Mouse (Mus musculus) ZHBTc4 (cell line): ENCODE measurements around the gene Glg1.
A peak's percentile ranks its signal among the peaks of the same experiment; 100 is the strongest.

ENCODE experiments used
- DNase-seq: peaks from one replicate; pipeline ENCODE4 v3.0.0-alpha.2; 2011; ENCODE audit warnings: low read depth, low spot score

Glg1 gene

GRCm38 (mm10) chr8:111145460-111146012 is 113.5 kb downstream of the Glg1 start:
- DNase-seq = peak; percentile 96

DNA sequence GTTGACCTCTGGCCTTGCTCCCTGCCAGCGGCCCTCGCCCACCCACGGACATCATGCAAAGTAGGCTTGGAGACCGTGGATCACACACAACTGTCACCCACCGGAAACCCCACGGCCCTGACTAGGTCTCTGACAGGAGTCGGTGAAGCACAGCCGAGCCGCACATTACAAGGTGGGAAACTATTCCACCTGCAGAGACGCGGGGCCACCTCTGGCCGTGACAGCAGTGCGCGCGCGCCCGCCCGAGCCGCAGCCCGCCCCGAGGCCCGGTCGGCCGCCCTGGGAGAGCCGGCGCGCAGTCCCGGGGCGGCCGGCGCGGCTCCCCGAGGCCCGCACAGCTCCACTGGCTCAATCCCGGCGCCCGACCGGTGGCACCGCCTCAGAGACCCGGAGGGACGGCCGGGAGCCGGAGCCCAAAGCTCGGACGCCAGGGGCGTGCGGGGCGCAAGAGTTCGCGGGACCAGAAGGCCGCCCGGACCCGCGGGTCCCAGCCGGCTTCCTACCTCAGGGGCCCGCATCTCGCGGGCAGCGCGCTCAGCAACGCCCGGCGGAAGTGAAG is 114.0 kb downstream of the Glg1 start:
- peak; percentile 32 for DNase-seq

- no peak for DNase-seq
Observed at GRCm38 (mm10) chr8:111142521-111142920, 116.5 kb downstream of the Glg1 start.

- DNase-seq = no peak
Observed at GRCm38 (mm10) chr8:111130756-111131155, 128.3 kb downstream of the Glg1 start.

GRCm38 (mm10) chr8:111119481-111119880 is 139.5 kb downstream of the Glg1 start:
- DNase-seq = no peak

- DNase-seq = no peak
Observed at GRCm38 (mm10) chr8:111114891-111115290, 144.1 kb downstream of the Glg1 start.
